Mouse (Mus musculus) midbrain, embryonic 14.5 days (tissue): Measurements from ENCODE around the gene Ptch1. TPM values are rescaled to one million over a fixed set of nuclear protein-coding genes. Genes with fewer than 3 reads are reported as not detected.

Source experiments
- ATAC-seq: fragments of 200-750 bp; cut with Nextera tagmentation; 2 replicates; pipeline ENCODE4 v1.8.0; 2017; ENCODE audit warnings: moderate number of reproducible peaks, moderate library complexity; ENCODE audit not compliant: low FRiP score, low TSS enrichment
- DNase-seq: peaks from one replicate; pipeline ENCODE4 v3.0.0-alpha.2; 2015
- H3K27ac ChIP-seq: fragments of 300-500 bp; sonication (generic); replicated peaks from 2 replicates; pipeline ENCODE4 v1.5.1; 2014; ENCODE audit warnings: mild to moderate bottlenecking, low read depth, low read length, moderate library complexity
- H3K27me3 ChIP-seq: fragments of 300-500 bp; sonication (generic); 2 replicates; pipeline ENCODE4 v1.6.1; 2014; ENCODE audit warnings: low read length, control low read depth, mixed read lengths; ENCODE audit not compliant: control insufficient read depth, insufficient read depth
- H3K36me3 ChIP-seq: fragments of 300-500 bp; sonication (generic); 2 replicates; pipeline ENCODE4 v1.6.1; 2014; ENCODE audit warnings: low read length, control low read depth; ENCODE audit not compliant: control insufficient read depth, insufficient read depth
- H3K4me1 ChIP-seq: fragments of 300-500 bp; sonication (generic); 2 replicates; pipeline ENCODE4 v1.6.1; 2014; ENCODE audit warnings: mild to moderate bottlenecking, antibody characterized with exemption, low read length, control low read depth; ENCODE audit not compliant: control insufficient read depth, insufficient read depth
- H3K4me2 ChIP-seq: fragments of 300-500 bp; sonication (generic); 2 replicates; pipeline ENCODE4 v1.6.1; 2014; ENCODE audit warnings: mild to moderate bottlenecking, low read length, moderate library complexity
- H3K4me3 ChIP-seq: fragments of 300-500 bp; sonication (generic); replicated peaks from 2 replicates; pipeline ENCODE4 v1.5.1; 2014; ENCODE audit warnings: low read depth, low read length
- H3K9ac ChIP-seq: fragments of 300-500 bp; sonication (generic); replicated peaks from 2 replicates; pipeline ENCODE4 v1.6.1; 2014; ENCODE audit warnings: mild to moderate bottlenecking, low read length, moderate library complexity
- H3K9me3 ChIP-seq: fragments of 300-500 bp; sonication (generic); 2 replicates; pipeline ENCODE4 v1.6.1; 2016; ENCODE audit warnings: low read length, control low read depth, mixed read lengths; ENCODE audit not compliant: control insufficient read depth
- WGBS: fragments of 180-500 bp; shearing (Covaris S2); extraction: QIAGEN DNeasy Blood & Tissue Kit; methylation state at CpG from one replicate; pipeline ENCODE4 v1.1.7; 2014; 5-methylcytosine and 5-hydroxymethylcytosine counted together
- polyA plus RNA-seq: library from polyadenylated mRNA; unstranded; fragments of >200 nt; fragmentation: Nextera tagmentation; extraction: Ambion mirVana; gene quantifications from 2 replicates; pipeline ENCODE4 v1.2.1, GENCODE M21; 2014

Ptch1 gene
- polyA plus RNA-seq, 1 experiment from 2014 or later: 17.4 TPM

DNA sequence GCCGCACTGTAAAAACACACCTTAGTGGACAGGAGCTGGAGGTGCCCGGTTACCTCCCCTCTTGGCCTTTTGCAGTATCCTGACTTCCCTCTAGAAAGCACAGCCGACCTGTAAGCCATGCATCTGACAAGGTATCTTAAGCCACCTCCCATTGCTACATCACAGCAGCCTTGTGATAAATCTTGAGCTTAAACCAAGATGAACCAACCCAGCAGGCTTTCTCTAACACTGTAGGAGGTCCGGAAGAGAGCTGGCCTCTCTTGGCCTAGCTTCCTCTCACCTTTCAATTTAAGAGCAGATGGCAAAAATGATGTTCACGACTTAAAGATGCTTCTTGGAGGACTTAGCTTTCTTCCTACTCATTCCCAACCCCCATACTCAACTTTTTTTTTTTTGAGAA lies 17.5 kb downstream of the Ptch1 start:
- Histone ChIP-seq H3K9ac (no peak overlapping the region), H3K36me3 (no peaks in the 10 kb centered on the region), H3K4me2 (peak overlapping the region; percentile 32), H3K9me3 (no peaks in the 10 kb centered on the region), H3K4me3 (no peak overlapping the region), H3K27ac (no peak overlapping the region), H3K27me3 (no peaks in the 10 kb centered on the region), H3K4me1 (peaks cover 60% of the 10 kb centered on the region)
- WGBS: 41% methylated on average over 5 of the region's 5 CpGs
- DNase-seq (no peak), ATAC-seq (no peak)

DNA sequence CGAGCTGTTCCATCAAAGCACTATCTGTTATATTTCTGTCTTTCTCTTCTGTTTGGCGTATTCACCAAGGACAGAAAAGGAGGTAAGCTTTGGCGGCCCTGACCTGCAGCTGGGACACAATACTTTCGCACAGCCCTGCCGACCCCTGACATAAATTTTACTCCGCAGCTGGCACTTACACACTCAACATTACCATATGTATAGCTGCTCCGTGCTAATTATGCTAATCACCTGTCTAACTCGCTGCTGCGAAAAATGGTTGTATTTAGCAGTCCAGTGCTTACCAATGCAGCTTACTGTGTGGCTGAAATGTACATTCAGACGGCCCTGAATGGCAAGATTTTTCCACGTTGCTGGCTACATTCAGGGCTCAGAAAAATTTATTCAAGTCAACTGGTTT lies 18.8 kb downstream of the Ptch1 start:
- 2% methylated on average over 11 of the region's 11 CpGs for WGBS
- Histone ChIP-seq H3K9me3 (no peaks in the 10 kb centered on the region), H3K4me2 (peak overlapping the region; percentile 32), H3K27ac (peak overlapping the region; percentile 49), H3K36me3 (no peaks in the 10 kb centered on the region), H3K4me3 (no peak overlapping the region), H3K9ac (0 out of 2 replicates have a peak overlapping the region, but pooled peaks have one; percentile 7), H3K4me1 (peaks cover 59% of the 10 kb centered on the region), H3K27me3 (no peaks in the 10 kb centered on the region)
- DNase-seq (peak; percentile 74), ATAC-seq (peak; percentile 70)

DNA sequence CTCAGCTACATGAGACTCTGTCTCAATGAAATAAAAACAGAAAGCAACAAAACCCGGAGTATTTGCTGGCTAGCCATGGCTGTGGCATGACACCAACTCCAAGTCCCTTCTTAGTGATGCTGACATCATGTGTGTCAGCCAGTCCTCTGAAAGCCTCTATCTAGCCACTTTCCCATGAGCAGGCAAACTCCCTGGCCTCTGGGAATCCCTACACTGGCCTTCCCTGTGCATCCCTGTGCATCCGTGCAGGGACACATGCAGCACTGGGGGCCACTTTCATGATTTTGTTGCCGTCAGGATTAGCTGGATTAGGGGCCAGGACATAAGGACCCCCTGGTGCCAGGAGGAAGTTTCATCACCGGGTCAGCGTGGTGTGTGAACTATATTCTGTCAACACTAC lies 20.0 kb downstream of the Ptch1 start:
- 21% methylated on average over 5 of the region's 5 CpGs for WGBS
- no peak for ATAC-seq
- DNase-seq: no peak
- Histone ChIP-seq H3K9ac (no peak overlapping the region), H3K4me1 (peaks cover 52% of the 10 kb centered on the region), H3K27ac (0 out of 2 replicates have a peak overlapping the region, but pooled peaks have one; percentile 43), H3K9me3 (no peaks in the 10 kb centered on the region), H3K36me3 (no peaks in the 10 kb centered on the region), H3K4me2 (0 out of 2 replicates have a peak overlapping the region, but pooled peaks have one; percentile 9), H3K4me3 (no peak overlapping the region), H3K27me3 (no peaks in the 10 kb centered on the region)

DNA sequence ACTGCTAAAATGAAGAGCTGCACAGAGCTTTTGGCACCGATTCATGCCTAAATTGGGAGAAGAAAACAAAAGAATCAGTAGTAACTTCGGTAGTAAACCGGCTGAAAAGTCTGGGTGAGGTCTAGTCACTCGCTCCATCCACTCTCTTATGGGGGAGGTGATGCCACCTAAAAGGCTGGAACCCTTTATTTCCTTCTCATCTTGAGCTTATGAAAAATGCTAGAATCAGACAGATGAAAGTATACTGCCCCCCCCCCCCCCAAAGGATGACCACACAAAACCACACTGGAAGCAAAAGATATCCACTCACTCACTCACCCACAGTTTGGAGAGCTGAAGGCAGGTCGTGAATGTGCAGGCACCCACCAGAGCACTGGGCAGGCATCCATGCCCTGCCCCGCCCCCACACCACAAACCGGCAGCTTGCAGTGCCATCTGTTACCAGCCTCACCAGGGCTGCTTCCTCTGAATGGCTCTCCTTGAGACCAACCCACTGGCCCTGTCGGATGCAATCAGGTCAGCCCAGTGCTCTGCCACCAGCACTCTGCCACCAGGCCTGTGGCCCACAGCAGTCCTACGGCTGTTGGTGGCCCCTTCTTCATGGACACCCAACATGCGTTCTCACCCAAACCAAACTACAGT lies 21.0 kb downstream of the Ptch1 start:
- ATAC-seq (peak; percentile 78), DNase-seq (peak; percentile 75)
- H3K27me3 ChIP-seq: no peaks in the 10 kb centered on the region
- H3K9me3 ChIP-seq: no peaks in the 10 kb centered on the region
- no peaks in the 10 kb centered on the region for H3K36me3 ChIP-seq
- no peak overlapping the region for H3K9ac ChIP-seq
- H3K4me3 ChIP-seq: no peak overlapping the region
- H3K4me2 ChIP-seq: 0 out of 2 replicates have a peak overlapping the region, but pooled peaks have one; percentile 3
- WGBS: 48% methylated on average over 10 of the region's 10 CpGs
- H3K4me1 ChIP-seq: peaks cover 50% of the 10 kb centered on the region
- H3K27ac ChIP-seq: peak overlapping the region; percentile 60

DNA sequence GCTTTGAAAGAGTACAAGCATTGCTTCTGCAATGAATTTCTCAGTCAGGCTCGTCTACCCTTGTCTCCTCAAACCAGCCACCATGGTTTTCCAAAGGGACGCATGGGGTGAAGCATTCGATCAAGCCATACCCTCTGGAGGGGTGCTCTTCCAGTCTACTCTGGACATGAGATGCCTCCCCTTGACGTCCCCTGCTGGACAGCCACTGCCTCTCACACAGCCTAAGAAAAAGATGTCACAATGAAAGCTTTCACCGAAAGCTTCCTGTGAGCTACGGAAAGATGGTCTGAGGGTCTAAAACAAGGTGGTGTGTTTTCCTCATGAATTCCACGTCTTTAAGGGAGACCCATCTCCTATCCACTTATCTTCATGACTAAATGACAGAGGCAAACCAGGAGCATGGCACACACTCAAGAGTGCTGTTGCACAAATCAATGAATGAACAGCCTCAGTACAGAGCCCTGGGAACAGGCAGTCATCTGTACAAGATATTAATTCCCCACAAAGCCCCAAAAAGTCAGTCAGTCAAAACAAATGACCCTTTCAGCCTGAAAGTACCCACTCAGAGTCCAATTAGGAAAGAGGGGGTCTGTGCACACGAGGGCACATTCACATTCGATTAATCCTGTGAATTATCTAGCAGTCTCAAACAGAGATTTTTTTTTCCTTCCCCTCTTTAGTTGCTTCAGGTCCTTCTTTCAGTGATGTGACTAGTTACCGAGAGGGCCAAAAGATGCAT lies 21.7 kb downstream of the Ptch1 start:
- no peaks in the 10 kb centered on the region for H3K9me3 ChIP-seq
- H3K36me3 ChIP-seq: no peaks in the 10 kb centered on the region
- H3K4me3 ChIP-seq: no peak overlapping the region
- H3K4me2 ChIP-seq: 0 out of 2 replicates have a peak overlapping the region, but pooled peaks have one; percentile 3
- DNase-seq (no peak), ATAC-seq (no peak)
- no peaks in the 10 kb centered on the region for H3K27me3 ChIP-seq
- H3K27ac ChIP-seq: peak overlapping the region; percentile 60
- H3K9ac ChIP-seq: no peak overlapping the region
- peaks cover 47% of the 10 kb centered on the region for H3K4me1 ChIP-seq
- WGBS: 61% methylated on average over 10 of the region's 10 CpGs

DNA sequence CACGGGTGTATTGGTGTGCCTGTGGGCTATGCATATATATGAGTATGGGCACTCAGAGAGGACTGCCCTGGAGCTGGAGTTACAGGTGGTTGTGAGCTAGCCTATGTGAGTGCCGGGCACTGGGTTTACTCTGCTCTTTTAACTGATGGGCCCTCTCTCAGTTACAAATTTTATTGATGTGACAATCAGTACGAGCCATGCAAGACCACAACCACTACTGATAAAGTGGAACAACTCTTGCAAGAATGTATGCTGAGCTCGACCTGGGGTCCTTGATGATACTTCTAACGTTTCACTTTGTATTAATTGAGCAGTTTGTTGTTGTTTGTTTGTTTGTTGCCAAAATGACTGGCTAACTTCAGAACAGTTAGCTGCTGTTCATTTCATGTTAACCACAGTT lies 23.0 kb downstream of the Ptch1 start:
- WGBS: 82% methylated on average over 5 of the region's 5 CpGs
- H3K4me1 ChIP-seq: peaks cover 43% of the 10 kb centered on the region
- DNase-seq (no peak), ATAC-seq (no peak)
- H3K4me2 ChIP-seq: no peak overlapping the region
- no peak overlapping the region for H3K9ac ChIP-seq
- no peaks in the 10 kb centered on the region for H3K9me3 ChIP-seq
- no peaks in the 10 kb centered on the region for H3K36me3 ChIP-seq
- H3K27ac ChIP-seq: no peak overlapping the region
- no peak overlapping the region for H3K4me3 ChIP-seq
- H3K27me3 ChIP-seq: no peaks in the 10 kb centered on the region

DNA sequence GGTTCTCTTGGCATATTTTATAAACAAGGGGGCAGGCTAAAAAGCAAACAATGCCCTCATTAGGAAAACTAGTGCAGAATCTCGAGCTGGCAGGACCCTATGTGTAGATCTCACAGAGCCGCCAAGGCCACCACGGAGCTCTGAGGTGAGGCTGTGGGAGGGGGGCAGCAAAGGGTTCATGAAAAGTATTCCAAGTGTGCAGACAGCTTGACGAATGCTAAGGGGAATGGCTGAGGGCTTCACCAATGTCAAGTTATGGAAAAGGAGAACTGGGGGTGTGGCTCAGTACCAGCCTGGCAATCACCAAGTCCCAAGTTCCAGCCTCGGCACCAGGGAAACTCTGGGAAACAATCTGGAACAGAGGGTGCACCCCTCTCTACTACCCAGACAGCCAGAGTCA lies 24.2 kb downstream of the Ptch1 start:
- no peaks in the 10 kb centered on the region for H3K9me3 ChIP-seq
- no peaks in the 10 kb centered on the region for H3K27me3 ChIP-seq
- WGBS: 56% methylated on average over 5 of the region's 5 CpGs
- H3K27ac ChIP-seq: 0 out of 2 replicates have a peak overlapping the region, but pooled peaks have one; percentile 13
- H3K36me3 ChIP-seq: no peaks in the 10 kb centered on the region
- H3K4me3 ChIP-seq: no peak overlapping the region
- H3K4me2 ChIP-seq: no peak overlapping the region
- DNase-seq: no peak
- no peak for ATAC-seq
- no peak overlapping the region for H3K9ac ChIP-seq
- H3K4me1 ChIP-seq: peaks cover 42% of the 10 kb centered on the region

- H3K4me3 ChIP-seq: no peak overlapping the region
- DNase-seq (no peak), ATAC-seq (no peak)
- no peaks in the 10 kb centered on the region for H3K27me3 ChIP-seq
- H3K36me3 ChIP-seq: no peaks in the 10 kb centered on the region
- H3K4me2 ChIP-seq: no peak overlapping the region
- no peak overlapping the region for H3K9ac ChIP-seq
- H3K9me3 ChIP-seq: no peaks in the 10 kb centered on the region
- peaks cover 43% of the 10 kb centered on the region for H3K4me1 ChIP-seq
- H3K27ac ChIP-seq: 0 out of 2 replicates have a peak overlapping the region, but pooled peaks have one; percentile 9
- WGBS: 91% methylated on average over 4 of the region's 4 CpGs
Measured at GRCm38 (mm10) chr13:63548571-63548970, 24.8 kb downstream of the Ptch1 start.
